Mouse (Mus musculus) adrenal gland, postnatal 25 days (tissue): ENCODE measurements around the gene Tgfbr3. TPM values are rescaled to one million over a fixed set of nuclear protein-coding genes. Genes with fewer than 3 reads are reported as not detected.

Experiments
- DNase-seq: peaks from one replicate; pipeline ENCODE4 v3.0.0; 2021; ENCODE audit warnings: mixed read lengths
- total RNA-seq: library from RNA; stranded (reverse); gene quantifications from 2 replicates; pipeline ENCODE4 v1.2.3, GENCODE M21; 2021

Tgfbr3 gene
- total RNA-seq, 1 experiment from 2014 or later = 326 TPM

DNA sequence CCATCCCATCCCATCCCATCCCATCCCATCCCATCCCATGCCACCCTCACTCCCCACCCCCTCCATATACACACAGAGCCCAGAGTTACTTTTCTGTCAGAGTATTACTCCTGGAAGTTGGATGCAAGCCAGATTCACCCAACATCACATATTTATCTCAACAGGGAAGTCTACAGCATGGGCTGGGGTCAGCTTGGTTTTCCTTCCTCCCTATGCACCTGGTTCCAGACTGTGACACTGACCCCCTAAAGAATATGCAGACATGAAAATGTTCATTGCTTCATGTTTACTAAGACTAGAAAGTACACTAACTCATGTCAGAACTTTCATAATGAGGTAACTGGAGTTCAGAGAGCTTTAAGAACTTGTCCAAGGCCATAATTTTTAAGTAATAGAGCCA is 142.0 kb downstream of the Tgfbr3 start:
- no peak for DNase-seq

DNA sequence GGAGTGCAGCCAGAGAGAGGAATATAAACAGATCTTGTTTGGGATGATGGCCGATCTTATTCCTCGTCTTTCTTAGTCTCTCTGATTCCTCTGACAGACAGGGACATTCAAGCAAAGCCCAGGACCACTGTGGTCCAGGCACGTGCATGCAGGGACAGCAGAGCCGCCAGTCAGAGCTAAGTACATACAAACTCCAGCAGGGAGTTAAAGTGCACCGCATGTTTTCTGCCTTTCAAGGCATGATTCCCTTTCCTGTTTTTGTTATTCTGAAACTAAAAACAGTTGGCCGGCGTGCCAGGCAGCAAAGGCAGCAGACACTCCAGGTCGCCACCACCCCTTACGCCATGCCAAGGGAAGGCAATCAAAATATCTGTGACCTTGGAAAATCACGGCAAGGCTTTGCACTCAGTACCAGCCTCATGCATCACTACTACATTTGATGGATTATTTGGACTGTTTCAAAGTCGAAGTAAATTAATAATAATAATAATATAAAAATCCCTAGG is 143.3 kb downstream of the Tgfbr3 start:
- peak; percentile 35 for DNase-seq

DNA sequence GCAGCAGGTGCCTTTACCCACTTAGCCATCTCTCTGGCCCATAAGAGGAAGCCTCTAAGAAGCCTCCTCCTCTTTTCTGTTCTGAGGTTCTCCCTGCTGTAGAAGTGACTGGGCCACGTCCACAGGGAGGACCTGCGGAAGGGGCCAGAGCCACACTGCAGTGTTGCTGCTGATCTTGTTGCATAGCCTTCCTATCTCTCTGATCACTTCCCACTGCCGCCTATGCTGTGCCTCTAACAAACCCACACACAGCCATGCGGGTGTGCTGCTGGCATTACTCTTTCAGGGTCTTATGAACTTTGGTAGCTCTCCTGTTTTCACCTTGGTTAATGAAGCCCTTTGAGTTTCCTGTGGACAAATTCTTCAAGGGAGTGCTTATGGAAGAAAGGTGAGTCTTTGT is 144.3 kb downstream of the Tgfbr3 start:
- DNase-seq = no peak

DNA sequence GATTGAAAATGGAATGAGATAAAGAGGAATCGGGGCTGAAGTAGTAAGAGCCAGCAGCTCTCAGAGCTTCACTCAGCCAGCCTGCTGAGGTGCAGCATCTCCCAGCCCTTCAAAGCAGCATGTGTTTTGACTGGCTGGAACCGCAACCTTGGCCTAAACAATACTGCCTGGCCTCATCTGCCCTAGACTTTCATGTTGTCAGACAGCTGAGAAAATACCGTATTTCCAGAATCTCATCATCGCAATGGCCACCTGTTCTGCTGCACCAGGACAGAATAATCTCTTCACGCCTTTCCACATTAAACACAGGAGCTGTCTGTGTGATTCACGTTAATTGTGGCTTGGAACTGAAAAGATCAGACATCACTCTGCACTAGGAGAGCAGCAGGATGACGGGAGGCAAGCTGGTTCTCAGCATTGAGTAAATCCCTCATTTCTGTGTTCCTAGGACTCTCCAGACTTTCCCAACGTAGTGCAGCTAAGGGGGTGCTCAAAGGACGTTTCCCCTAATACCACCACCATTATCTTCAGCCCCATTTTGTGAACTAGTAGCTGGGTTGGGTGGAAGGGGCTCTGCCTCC is 145.1 kb downstream of the Tgfbr3 start:
- no peak for DNase-seq

DNA sequence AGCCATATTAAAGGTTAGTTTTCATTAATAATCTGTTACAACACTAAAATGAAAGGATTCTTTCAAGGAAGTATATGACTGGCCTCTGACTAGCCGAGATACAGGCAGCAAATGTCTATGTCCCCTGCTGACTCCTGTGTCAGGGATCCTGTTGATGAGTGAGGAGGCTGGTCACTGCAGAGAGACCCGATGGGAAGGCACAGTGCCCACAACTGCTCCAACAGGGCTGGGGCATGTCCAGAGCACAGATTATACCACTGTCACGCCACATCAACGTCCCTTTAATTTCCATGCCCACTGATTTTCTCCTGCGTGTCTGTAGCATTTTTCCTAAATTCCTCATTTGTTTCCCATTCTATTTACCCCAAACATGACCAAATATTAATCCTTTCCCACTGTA is 146.0 kb downstream of the Tgfbr3 start:
- DNase-seq = no peak

DNA sequence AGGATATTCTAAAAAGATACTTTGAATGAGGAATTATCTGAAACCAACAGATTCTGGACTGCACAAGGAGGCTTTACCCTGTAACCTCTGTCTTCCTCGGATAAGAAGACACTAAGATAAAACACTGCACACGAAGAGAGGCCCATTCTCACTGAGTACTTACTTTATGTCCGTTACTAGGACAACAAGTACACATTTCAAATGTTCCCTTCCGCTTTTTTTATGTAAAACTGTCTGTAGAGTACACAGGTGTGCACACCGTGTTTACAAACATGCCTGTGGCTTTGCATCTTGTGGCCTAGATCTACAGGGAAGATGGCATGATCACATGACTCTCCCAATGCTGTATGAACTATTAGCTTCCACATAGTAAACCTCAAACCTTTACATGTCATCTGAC is 146.6 kb downstream of the Tgfbr3 start:
- no peak for DNase-seq

DNA sequence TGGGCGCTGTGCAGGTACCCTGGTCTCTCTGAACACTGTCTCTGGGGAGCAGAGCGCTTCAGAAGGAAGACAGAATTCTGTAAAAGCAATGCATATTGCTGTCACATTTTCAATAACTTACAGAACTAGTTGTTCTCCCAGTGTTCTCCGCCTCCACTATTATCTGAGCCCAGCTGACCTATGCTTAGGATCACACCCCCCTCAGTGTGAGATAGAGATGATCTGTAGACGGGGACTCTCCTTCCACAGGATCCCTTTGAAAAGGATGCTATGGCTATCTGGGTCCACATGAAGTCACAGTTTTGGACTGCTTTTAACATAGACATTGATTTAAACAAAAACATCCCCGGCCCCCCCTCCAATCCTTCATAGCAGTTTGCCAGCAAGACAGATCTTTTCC is 148.1 kb downstream of the Tgfbr3 start:
- DNase-seq = no peak

DNA sequence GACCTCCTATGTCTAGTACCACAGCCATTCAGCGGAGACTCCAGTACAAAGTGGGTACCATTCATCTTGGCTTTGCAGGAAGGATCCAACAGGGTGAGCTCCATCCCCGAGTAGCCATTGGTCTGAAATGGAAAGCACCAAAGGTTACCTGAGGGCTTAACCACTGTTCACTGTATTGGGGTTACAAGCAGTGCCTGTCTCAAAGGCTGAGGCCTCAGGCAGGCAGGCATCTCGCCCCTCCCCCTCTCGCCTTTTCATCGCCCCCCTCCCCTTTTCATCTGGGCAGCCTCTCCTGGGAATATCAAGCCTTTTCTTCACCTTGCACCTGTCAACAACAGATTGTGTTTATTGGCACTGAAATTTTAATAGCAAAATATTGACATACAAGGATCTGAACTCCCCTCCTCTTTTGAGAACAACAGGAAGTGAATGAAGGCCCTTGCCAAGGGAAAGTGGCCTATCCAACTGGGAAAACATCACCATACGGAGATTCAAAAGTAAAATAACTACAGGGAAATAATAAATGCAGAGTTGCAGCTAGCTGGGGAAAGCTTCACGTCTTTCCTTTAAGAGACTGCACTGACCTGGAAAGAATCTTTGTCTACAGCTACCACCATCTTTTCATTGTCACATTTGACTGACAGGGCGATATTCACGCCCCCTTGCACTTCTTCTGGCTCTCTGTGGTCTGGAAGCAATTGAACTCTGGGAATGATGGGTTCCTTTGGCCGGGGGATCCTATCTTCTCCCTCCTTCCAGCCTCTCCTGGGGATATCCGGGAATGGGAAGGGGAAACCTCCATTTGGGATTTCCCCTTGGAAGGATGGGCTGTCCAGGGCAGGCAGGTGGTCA is 149.4 kb downstream of the Tgfbr3 start:
- DNase-seq = no peak

DNA sequence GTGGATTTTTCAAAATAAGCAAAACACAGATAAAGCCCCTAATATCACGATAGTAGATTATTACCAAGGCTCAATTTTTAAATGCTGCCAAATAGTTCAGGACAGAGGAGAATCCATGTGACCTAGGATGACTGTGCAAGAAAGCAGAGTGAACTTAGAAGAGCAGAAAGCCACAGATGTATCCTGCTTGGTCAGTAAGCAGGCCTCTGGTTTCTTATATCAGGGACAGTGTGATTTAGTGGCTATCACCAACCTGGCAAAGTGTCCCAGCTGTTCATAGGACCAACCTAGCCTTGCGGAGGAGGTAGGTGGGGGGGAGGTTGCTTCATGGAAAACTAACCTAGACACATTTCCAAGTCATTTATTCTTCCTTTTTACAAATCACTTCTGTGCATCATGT is 156.1 kb downstream of the Tgfbr3 start:
- no peak for DNase-seq

DNA sequence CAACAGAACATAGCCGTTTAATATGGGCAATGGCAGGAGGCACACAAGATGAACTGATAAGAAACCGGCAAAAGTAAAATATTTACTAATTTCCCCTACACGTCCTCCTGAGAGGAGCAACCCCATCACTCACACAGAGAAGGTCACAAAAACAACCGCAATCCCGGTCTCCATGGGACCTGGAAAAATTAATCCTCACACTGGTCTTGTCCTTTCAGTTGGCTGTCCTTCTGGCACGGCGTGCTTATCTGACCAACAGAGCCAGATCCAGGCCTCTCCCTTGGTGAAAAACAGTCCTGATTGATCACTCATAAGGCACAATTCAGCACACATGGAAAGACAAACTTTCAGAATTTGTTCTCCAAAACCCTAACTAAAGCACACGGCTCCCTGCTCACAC is 157.2 kb downstream of the Tgfbr3 start:
- no peak for DNase-seq

DNA sequence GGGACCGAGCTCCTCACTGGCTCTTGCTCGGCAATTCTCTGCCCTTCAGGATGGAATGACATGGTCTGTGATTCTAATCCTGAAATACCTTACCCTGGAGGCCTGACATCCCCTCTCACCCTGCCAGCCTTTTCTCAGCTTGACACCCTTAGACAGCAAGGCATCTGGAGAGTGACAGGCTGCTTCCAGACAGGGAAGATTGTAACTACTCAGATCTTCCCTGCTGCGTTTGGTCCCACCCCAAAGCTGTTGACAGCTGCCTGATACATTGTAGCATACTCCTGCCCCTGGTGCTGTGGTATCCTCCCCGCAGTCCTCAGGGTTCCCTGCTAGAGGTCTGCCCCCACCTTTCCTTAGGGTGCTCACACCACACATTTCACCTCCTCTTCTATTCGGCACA is 160.1 kb downstream of the Tgfbr3 start:
- no peak for DNase-seq

DNA sequence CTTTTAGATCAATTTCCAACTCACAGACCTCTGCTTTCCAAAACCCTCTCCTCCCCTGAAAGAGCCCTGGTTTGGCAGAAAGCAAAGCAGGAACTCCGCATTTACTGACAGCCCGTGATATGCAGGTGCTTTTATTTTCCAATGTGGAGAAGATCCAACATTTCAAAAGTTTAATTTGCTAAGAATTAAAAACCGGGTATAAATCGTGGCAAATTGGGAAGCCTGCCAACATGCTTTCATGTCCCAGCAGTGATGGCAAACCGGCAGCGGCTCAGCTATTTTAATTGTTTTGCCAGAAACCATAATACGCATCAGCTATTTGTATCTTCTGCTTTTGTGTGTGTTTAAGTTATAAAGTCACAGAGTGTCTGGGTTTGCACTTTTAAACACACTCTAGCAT is 162.9 kb downstream of the Tgfbr3 start:
- no peak for DNase-seq

DNA sequence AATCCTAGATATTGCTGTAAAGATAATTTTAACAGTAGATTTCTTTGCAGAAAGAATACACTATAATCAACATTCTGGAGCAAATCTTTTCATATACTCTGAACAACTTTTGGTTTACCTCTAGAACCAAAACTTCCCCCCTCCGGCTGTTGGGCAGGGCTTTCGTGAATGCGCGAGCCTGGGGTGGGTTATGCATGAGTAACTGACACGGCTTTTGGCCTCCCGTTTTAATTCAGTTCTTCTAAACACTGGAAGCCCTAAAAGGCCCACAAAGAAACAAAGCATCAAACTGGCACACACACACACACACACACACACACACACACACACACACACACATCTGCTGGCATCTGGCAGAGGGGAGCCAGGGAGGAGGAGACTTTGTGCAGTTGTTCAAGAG is 164.3 kb downstream of the Tgfbr3 start:
- DNase-seq = no peak

DNA sequence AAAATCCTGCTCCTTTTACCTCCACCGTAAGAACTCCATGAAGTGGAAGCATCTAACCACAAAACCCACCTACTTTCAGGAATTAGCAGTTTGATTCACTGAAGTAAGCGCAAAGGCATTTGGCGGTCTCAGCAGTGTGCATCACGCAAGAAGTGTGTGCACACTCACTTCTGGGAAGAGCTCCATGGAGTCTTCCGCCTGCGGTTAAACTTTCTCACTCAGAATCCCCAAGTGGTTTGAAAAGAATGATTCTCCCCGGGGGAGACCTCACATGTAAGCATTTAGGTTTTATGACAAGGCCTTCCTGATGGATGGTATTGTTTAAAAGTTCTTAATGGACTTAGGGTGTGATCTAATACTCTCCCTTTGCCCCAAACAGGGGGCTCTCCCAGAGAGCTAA is 164.9 kb downstream of the Tgfbr3 start:
- DNase-seq = no peak

DNA sequence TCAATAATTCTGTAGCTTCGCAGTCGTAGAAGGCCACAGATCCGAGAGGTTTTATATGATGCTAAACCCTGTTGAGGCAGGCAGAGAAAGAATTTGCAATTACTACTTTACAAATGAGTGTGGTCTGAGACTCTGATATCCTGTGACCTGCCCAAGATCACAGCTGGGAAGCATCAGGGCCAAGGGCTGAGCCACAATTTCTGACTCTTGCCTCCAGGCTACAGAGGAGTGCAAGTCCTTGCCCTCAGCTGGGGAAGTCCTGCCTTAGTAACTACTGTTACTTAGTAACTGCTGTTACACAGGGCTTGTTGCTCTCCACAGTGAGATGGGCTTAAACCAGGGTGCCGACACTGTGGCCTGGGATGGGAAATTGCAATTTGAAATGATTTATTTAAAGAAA is 166.8 kb downstream of the Tgfbr3 start:
- no peak for DNase-seq

DNA sequence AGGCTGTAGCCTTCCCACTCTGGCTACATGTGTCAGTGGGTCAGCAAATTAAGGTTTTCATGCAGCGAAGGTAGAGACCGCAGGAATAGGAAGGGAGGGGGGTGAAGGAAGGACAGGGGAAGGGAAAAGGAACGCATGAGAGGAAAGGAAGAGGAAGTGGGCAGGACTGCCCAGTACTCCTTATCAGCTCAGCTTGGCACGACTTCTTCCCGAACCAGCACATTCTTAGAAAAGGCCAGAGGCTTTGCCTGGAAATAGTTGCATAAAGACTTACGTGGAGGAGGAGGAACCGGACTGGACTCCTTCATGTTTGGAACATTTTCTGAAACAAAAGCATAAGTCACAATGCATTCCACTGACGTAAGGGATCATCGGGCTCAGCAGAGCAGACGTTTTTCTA is 168.3 kb downstream of the Tgfbr3 start:
- no peak for DNase-seq

DNA sequence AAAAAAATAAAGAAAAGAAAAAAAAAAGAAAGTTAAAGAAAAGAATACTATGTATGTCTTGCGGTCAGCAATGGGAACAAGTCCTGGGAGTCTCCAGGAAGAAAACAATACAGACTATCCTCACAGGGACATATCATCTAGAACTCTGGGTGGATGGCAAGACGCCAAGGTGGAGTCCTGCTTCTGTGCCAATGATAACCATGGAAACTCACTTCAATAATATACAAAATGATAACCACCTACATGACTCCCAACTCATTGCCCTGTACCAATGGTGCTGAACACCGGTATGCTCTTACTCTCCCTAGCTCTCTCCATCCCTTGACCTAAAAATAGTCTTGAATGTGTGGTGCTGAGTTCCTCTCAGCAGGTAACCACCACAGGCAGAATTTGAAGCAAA is 168.8 kb downstream of the Tgfbr3 start:
- DNase-seq = peak; percentile 56

DNA sequence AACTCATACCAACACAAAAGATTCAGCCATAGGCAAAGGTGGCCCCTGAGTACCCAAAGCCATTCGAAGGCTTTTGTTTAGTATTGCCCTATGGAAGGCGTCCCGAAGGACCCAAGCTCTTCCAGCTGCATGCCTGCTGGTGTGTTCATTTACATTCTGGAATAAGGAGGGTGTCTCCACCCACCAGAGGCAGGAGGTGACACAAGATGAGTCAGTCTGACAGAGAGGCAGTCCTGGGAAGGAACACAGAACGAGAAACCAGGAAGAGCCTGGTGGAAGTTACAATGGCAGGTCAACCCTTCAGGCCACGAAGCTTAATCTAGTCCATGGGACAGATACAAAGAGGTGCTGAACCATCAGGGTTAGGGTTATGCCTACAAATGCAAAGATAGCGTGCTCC is 169.5 kb downstream of the Tgfbr3 start:
- no peak for DNase-seq

DNA sequence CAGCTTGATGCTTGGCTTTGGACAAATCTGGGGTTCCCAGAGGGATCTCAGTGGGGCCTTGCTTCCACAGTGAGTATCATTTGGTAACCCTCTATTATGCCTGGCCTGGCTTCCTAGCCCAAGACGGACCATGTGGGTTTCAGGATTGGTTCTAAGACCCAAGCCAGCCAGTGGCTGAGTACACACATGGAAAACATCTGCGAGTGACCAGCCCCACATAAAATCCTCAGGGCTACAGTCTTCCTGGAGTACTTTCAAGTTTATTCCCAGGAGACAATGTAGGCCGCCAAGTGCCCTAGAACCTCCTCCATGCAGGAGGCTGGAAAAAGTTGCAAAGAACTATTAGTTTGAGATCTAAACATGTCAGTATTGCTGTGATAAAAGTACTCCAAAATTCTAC is 172.6 kb downstream of the Tgfbr3 start:
- no peak for DNase-seq

DNA sequence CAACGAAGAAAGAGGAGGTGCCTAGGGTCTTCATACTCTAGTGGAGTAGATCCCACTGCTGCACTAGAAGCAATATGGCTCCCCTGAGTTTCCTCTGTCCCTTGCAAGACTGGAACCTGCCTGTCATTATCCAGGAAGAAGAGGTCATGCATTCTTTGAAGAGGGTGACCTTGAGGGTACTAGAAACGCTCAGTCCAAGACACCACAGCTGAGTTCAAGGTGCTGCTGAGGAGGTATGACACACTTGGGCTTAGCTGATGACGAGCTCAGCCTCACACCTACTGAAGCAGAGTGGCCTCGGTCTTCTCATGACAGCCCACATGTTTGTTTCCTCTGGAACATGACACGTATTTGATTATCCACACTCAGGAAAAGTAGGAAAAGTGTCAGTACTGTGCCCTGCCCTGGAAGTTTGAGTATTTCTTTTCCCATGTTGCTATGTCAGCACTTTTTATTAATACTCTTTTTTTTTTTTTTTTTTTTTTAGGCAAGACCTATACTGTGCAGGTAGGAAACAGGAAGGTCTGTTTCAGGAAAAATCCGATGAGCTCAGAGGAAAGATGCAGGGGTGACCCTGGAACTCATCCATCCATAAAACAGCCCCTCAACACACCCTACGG is 176.7 kb downstream of the Tgfbr3 start:
- DNase-seq = no peak

DNA sequence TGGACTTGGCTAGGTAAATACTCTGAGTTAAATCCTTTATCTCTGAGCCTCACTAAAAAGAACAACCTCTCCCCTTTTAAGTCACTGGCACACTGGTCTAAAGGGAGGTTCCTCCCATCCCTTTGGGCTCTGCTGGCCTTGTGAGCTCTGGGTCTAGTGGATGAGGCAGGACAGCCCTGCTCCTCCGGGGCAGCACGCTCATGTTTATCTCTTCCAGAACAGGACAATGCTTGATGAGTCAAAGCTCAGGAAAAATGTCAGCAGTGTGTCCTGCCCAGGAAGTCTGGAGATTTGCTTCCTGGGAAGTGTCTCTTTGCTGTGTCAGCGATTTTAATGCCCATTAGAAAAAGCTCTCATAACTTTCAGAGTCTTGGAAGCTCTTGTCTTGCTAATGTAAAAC is 177.6 kb downstream of the Tgfbr3 start:
- no peak for DNase-seq

DNA sequence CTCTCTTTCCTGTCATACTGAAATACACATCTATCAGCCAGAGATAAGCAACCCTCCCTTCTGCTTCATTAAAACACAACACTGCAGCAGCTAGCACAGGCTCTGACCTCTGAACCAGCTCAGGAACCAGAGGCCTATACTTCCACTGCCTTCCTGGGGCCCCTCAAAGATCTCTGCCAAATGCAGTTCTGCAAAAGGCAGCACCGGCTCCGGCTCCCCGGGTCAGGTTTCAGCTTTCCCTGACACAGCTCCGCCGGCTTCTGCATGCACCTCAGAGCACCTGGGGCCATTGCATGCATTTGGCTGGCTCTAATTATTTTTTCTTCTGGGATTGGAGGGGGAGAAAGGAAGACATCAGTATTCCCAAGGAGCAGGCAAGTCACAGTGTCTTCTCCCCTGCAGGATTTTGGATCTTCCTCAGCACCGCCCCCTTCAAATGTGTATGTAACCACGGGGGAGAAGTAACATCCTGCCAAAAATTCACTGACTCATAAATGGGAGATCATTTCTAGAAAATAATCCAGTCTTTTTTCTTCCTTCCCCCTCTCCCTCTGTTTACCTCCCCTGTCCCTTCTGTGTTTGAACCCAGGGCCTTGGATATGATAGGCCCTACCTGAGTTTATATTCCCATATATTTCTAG is 178.4 kb downstream of the Tgfbr3 start:
- peak; percentile 28 for DNase-seq
